Mouse (Mus musculus) cerebellum, postnatal 25 days (tissue): ENCODE data around the gene Chst7.

Experiments used
- DNase-seq, 2 experiments: peaks; one replicate each; pipeline ENCODE4 v3.0.0; 2021; ENCODE audit warnings: mixed read lengths in 2 of 2

The Chst7 gene

GRCm38 (mm10) chrX:20059381-20059971, at the start of gene Chst7:
Chst7 (plus strand) TSS chrX:20059560.
- peak; percentile 32 to 55 for DNase-seq

- DNase-seq = no peak
Observed at GRCm38 (mm10) chrX:20012211-20012610, 47.1 kb upstream of the Chst7 start.

- DNase-seq = peak in 1 of 2 experiments; percentile 1
Observed at GRCm38 (mm10) chrX:20020942-20021341, 38.4 kb upstream of the Chst7 start.

GRCm38 (mm10) chrX:20060096-20060768, 872 bp downstream of the Chst7 start:
- peak; percentile 30 to 41 for DNase-seq

GRCm38 (mm10) chrX:20060769-20061315, 1.5 kb downstream of the Chst7 start:
- DNase-seq = peak; percentile 31 to 40

GRCm38 (mm10) chrX:20061764-20062480, 2.6 kb downstream of the Chst7 start:
- DNase-seq = peak; percentile 21 to 57

- DNase-seq = peak in 1 of 2 experiments; percentile 12
Observed at GRCm38 (mm10) chrX:20066636-20067035, 7.3 kb downstream of the Chst7 start.

GRCm38 (mm10) chrX:20070196-20070595, 10.8 kb downstream of the Chst7 start:
- no peak for DNase-seq

- DNase-seq = no peak
Observed at GRCm38 (mm10) chrX:20117717-20118116, 58.4 kb downstream of the Chst7 start.

GRCm38 (mm10) chrX:20125481-20125880, 66.1 kb downstream of the Chst7 start:
- peak; percentile 64 to 65 for DNase-seq

GRCm38 (mm10) chrX:20128951-20129350, 69.6 kb downstream of the Chst7 start:
- peak; percentile 20 to 68 for DNase-seq

GRCm38 (mm10) chrX:20129466-20129865, 70.1 kb downstream of the Chst7 start:
- peak in 1 of 2 experiments; percentile 23 for DNase-seq
